Mouse (Mus musculus): ENCODE measurements around the gene Pmfbp1.

- no peak for TF ChIP-seq ZNF384 (IDR thresholded peaks at IDR 0.05; ENCODE audit: low read depth, low read length)
- TF ChIP-seq ZC3H11A (IDR thresholded peaks at IDR 0.05; ENCODE audit: borderline replicate concordance, low read depth, low read length) = no peak
- no peak for TF ChIP-seq MAFK (IDR thresholded peaks at IDR 0.05; ENCODE audit: insufficient read depth, low read depth, low read length)
These were observed 25.7 kb upstream of the Pmfbp1 start for GRCm38 (mm10) chr8:109468112-109468511.

All from ES-E14 (cell line).